Mouse (Mus musculus): Measurements from ENCODE around the gene Anks1b. TPM values are rescaled to one million over a fixed set of nuclear protein-coding genes. Genes with fewer than 3 reads are reported as not detected.

The Anks1b gene
- polyA plus RNA-seq, 1 experiment from 2014 or later = 1.5 TPM

GRCm38 (mm10) chr10:90562906-90563305 lies 689.6 kb downstream of the Anks1b start:
- DNase-seq (ENCODE audit: low spot score) (no peak), ATAC-seq (replicated peaks; ENCODE audit: low FRiP score, low TSS enrichment, low read depth) (no peak)
- Histone ChIP-seq H3K9me3 (ENCODE audit: control insufficient read depth, low read length) (no peaks in the 10 kb centered on the region), H3K4me3 (ENCODE audit: low read depth, low read length) (no peak overlapping the region), H3K9ac (ENCODE audit: low read length) (no peak overlapping the region), H3K36me3 (ENCODE audit: control insufficient read depth, insufficient read depth, low read length) (no peaks in the 10 kb centered on the region), H3K27me3 (replicated peaks; ENCODE audit: control insufficient read depth, insufficient read depth, low read length) (no peaks in the 10 kb centered on the region), H3K4me2 (ENCODE audit: low read length) (no peak overlapping the region), H3K27ac (ENCODE audit: low read depth) (no peak overlapping the region), H3K4me1 (replicated peaks; ENCODE audit: control insufficient read depth, insufficient read depth, low read length) (no peaks in the 10 kb centered on the region)
- WGBS = 66% methylated on average over 7 of the region's 7 CpGs

- no peaks in the 10 kb centered on the region for H3K36me3 ChIP-seq (ENCODE audit: control insufficient read depth, insufficient read depth, low read length)
- H3K4me2 ChIP-seq (ENCODE audit: low read length) = peak overlapping the region; percentile 40
- H3K27me3 ChIP-seq (replicated peaks; ENCODE audit: control insufficient read depth, insufficient read depth, low read length) = no peaks in the 10 kb centered on the region
- no peaks in the 10 kb centered on the region for H3K4me1 ChIP-seq (replicated peaks; ENCODE audit: control insufficient read depth, insufficient read depth, low read length)
- ATAC-seq (replicated peaks; ENCODE audit: low FRiP score, low TSS enrichment, low read depth) = peak; percentile 43; the same call in 1 of the 2 replicates
- peak; percentile 56 for DNase-seq (ENCODE audit: low spot score)
- H3K27ac ChIP-seq (ENCODE audit: low read depth) = no peak overlapping the region
- H3K4me3 ChIP-seq (ENCODE audit: low read depth, low read length) = no peak overlapping the region
- no peaks in the 10 kb centered on the region for H3K9me3 ChIP-seq (ENCODE audit: control insufficient read depth, low read length)
- WGBS = 33% methylated on average over 29 of the region's 29 CpGs
- H3K9ac ChIP-seq (ENCODE audit: low read length) = no peak overlapping the region
Measured at GRCm38 (mm10) chr10:90576191-90577098, 703.1 kb downstream of the Anks1b start.

- no peaks in the 10 kb centered on the region for H3K27me3 ChIP-seq (replicated peaks; ENCODE audit: control insufficient read depth, insufficient read depth, low read length)
- no peak for ATAC-seq (replicated peaks; ENCODE audit: low FRiP score, low TSS enrichment, low read depth)
- no peak overlapping the region for H3K27ac ChIP-seq (ENCODE audit: low read depth)
- WGBS = 63% methylated on average over 6 of the region's 6 CpGs
- H3K4me3 ChIP-seq (ENCODE audit: low read depth, low read length) = no peak overlapping the region
- H3K36me3 ChIP-seq (ENCODE audit: control insufficient read depth, insufficient read depth, low read length) = no peaks in the 10 kb centered on the region
- peak overlapping the region; percentile 40; the same call in 1 of the 2 replicates for H3K4me2 ChIP-seq (ENCODE audit: low read length)
- DNase-seq (ENCODE audit: low spot score) = no peak
- H3K4me1 ChIP-seq (replicated peaks; ENCODE audit: control insufficient read depth, insufficient read depth, low read length) = no peaks in the 10 kb centered on the region
- no peak overlapping the region for H3K9ac ChIP-seq (ENCODE audit: low read length)
- H3K9me3 ChIP-seq (ENCODE audit: control insufficient read depth, low read length) = no peaks in the 10 kb centered on the region
Measured at GRCm38 (mm10) chr10:90577099-90577461, 703.8 kb downstream of the Anks1b start.

GRCm38 (mm10) chr10:90577777-90578176 lies 704.5 kb downstream of the Anks1b start:
- Histone ChIP-seq H3K4me3 (ENCODE audit: low read depth, low read length) (no peak overlapping the region), H3K36me3 (ENCODE audit: control insufficient read depth, insufficient read depth, low read length) (no peaks in the 10 kb centered on the region), H3K27ac (ENCODE audit: low read depth) (no peak overlapping the region), H3K9me3 (ENCODE audit: control insufficient read depth, low read length) (no peaks in the 10 kb centered on the region), H3K27me3 (replicated peaks; ENCODE audit: control insufficient read depth, insufficient read depth, low read length) (no peaks in the 10 kb centered on the region), H3K9ac (ENCODE audit: low read length) (no peak overlapping the region), H3K4me2 (ENCODE audit: low read length) (no peak overlapping the region), H3K4me1 (replicated peaks; ENCODE audit: control insufficient read depth, insufficient read depth, low read length) (no peaks in the 10 kb centered on the region)
- 75% methylated on average over 9 of the region's 9 CpGs for WGBS
- ATAC-seq (replicated peaks; ENCODE audit: low FRiP score, low TSS enrichment, low read depth) (no peak), DNase-seq (ENCODE audit: low spot score) (no peak)

GRCm38 (mm10) chr10:90579970-90580369 lies 706.7 kb downstream of the Anks1b start:
- Histone ChIP-seq H3K9ac (ENCODE audit: low read length) (no peak overlapping the region), H3K4me2 (ENCODE audit: low read length) (no peak overlapping the region), H3K36me3 (ENCODE audit: control insufficient read depth, insufficient read depth, low read length) (no peaks in the 10 kb centered on the region), H3K9me3 (ENCODE audit: control insufficient read depth, low read length) (no peaks in the 10 kb centered on the region), H3K27me3 (replicated peaks; ENCODE audit: control insufficient read depth, insufficient read depth, low read length) (no peaks in the 10 kb centered on the region), H3K4me1 (replicated peaks; ENCODE audit: control insufficient read depth, insufficient read depth, low read length) (no peaks in the 10 kb centered on the region), H3K4me3 (ENCODE audit: low read depth, low read length) (no peak overlapping the region), H3K27ac (ENCODE audit: low read depth) (no peak overlapping the region)
- no peak for DNase-seq (ENCODE audit: low spot score)
- WGBS = 76% methylated on average over 5 of the region's 5 CpGs
- ATAC-seq (replicated peaks; ENCODE audit: low FRiP score, low TSS enrichment, low read depth) = no peak

GRCm38 (mm10) chr10:90584052-90584451 lies 710.7 kb downstream of the Anks1b start:
- no peak for DNase-seq (ENCODE audit: low spot score)
- Histone ChIP-seq H3K36me3 (ENCODE audit: control insufficient read depth, insufficient read depth, low read length) (no peaks in the 10 kb centered on the region), H3K4me1 (replicated peaks; ENCODE audit: control insufficient read depth, insufficient read depth, low read length) (no peaks in the 10 kb centered on the region), H3K4me3 (ENCODE audit: low read depth, low read length) (no peak overlapping the region), H3K9ac (ENCODE audit: low read length) (no peak overlapping the region), H3K4me2 (ENCODE audit: low read length) (no peak overlapping the region), H3K9me3 (ENCODE audit: control insufficient read depth, low read length) (no peaks in the 10 kb centered on the region), H3K27me3 (replicated peaks; ENCODE audit: control insufficient read depth, insufficient read depth, low read length) (no peaks in the 10 kb centered on the region), H3K27ac (ENCODE audit: low read depth) (no peak overlapping the region)
- ATAC-seq (replicated peaks; ENCODE audit: low FRiP score, low TSS enrichment, low read depth) = no peak
- 53% methylated on average over 4 of the region's 4 CpGs for WGBS

GRCm38 (mm10) chr10:90596142-90596541 lies 722.8 kb downstream of the Anks1b start:
- WGBS = 22% methylated on average over 3 of the region's 3 CpGs
- Histone ChIP-seq H3K27me3 (replicated peaks; ENCODE audit: control insufficient read depth, insufficient read depth, low read length) (no peaks in the 10 kb centered on the region), H3K4me3 (ENCODE audit: low read depth, low read length) (no peak overlapping the region), H3K36me3 (ENCODE audit: control insufficient read depth, insufficient read depth, low read length) (no peaks in the 10 kb centered on the region), H3K27ac (ENCODE audit: low read depth) (no peak overlapping the region), H3K4me1 (replicated peaks; ENCODE audit: control insufficient read depth, insufficient read depth, low read length) (no peaks in the 10 kb centered on the region), H3K4me2 (ENCODE audit: low read length) (no peak overlapping the region), H3K9ac (ENCODE audit: low read length) (no peak overlapping the region), H3K9me3 (ENCODE audit: control insufficient read depth, low read length) (no peaks in the 10 kb centered on the region)
- ATAC-seq (replicated peaks; ENCODE audit: low FRiP score, low TSS enrichment, low read depth) (no peak), DNase-seq (ENCODE audit: low spot score) (no peak)

- Histone ChIP-seq H3K27ac (ENCODE audit: low read depth) (no peak overlapping the region), H3K9me3 (ENCODE audit: control insufficient read depth, low read length) (no peaks in the 10 kb centered on the region), H3K27me3 (replicated peaks; ENCODE audit: control insufficient read depth, insufficient read depth, low read length) (no peaks in the 10 kb centered on the region), H3K4me1 (replicated peaks; ENCODE audit: control insufficient read depth, insufficient read depth, low read length) (no peaks in the 10 kb centered on the region), H3K9ac (ENCODE audit: low read length) (no peak overlapping the region), H3K36me3 (ENCODE audit: control insufficient read depth, insufficient read depth, low read length) (no peaks in the 10 kb centered on the region), H3K4me2 (ENCODE audit: low read length) (no peak overlapping the region), H3K4me3 (ENCODE audit: low read depth, low read length) (no peak overlapping the region)
- ATAC-seq (replicated peaks; ENCODE audit: low FRiP score, low TSS enrichment, low read depth) (no peak), DNase-seq (ENCODE audit: low spot score) (no peak)
- WGBS = 27% methylated on average over 3 of the region's 3 CpGs
Measured at GRCm38 (mm10) chr10:90596576-90596975, 723.3 kb downstream of the Anks1b start.

GRCm38 (mm10) chr10:90599149-90599548 lies 725.8 kb downstream of the Anks1b start:
- no peaks in the 10 kb centered on the region for H3K36me3 ChIP-seq (ENCODE audit: control insufficient read depth, insufficient read depth, low read length)

More at GRCm38 (mm10) chr10:90599149-90599548, 725.8 kb downstream of the Anks1b start:
- Histone ChIP-seq H3K9ac (ENCODE audit: low read length) (no peak overlapping the region), H3K4me2 (ENCODE audit: low read length) (no peak overlapping the region), H3K27ac (ENCODE audit: low read depth) (no peak overlapping the region), H3K27me3 (replicated peaks; ENCODE audit: control insufficient read depth, insufficient read depth, low read length) (no peaks in the 10 kb centered on the region), H3K4me3 (ENCODE audit: low read depth, low read length) (no peak overlapping the region), H3K9me3 (ENCODE audit: control insufficient read depth, low read length) (no peaks in the 10 kb centered on the region), H3K4me1 (replicated peaks; ENCODE audit: control insufficient read depth, insufficient read depth, low read length) (no peaks in the 10 kb centered on the region)
- no peak for DNase-seq (ENCODE audit: low spot score)
- ATAC-seq (replicated peaks; ENCODE audit: low FRiP score, low TSS enrichment, low read depth) = no peak

Data from intestine, embryonic 14.5 days (tissue).